Mouse (Mus musculus) hindbrain, embryonic 13.5 days (tissue): ENCODE results near the gene Olfr812. TPM values are rescaled to one million over a fixed set of nuclear protein-coding genes. Genes with fewer than 3 reads are reported as not detected.
"Not testable (repeated sequence)": the region's sequence is repeated elsewhere in the genome, so short reads cannot be mapped to it uniquely, and the experiment has no call there.

Experiments
- ATAC-seq: fragments of 200-750 bp; cut with Nextera tagmentation; 2 replicates; pipeline ENCODE4 v1.8.0; 2017; ENCODE audit warnings: moderate TSS enrichment; ENCODE audit not compliant: low FRiP score
- H3K27ac ChIP-seq: fragments of 300-500 bp; sonication (generic); 2 replicates; pipeline ENCODE4 v1.5.1; 2015; ENCODE audit warnings: inconsistent platforms, mild to moderate bottlenecking, moderate library complexity
- H3K27me3 ChIP-seq: fragments of 300-500 bp; sonication (generic); 2 replicates; pipeline ENCODE4 v1.6.1; 2015; ENCODE audit warnings: mild to moderate bottlenecking, inconsistent platforms
- H3K36me3 ChIP-seq: fragments of 300-500 bp; sonication (generic); 2 replicates; pipeline ENCODE4 v1.6.1; 2015; ENCODE audit warnings: mild to moderate bottlenecking, inconsistent platforms
- H3K4me1 ChIP-seq: fragments of 300-500 bp; sonication (generic); replicated peaks from 2 replicates; pipeline ENCODE4 v1.6.1; 2015; ENCODE audit warnings: inconsistent platforms
- H3K4me2 ChIP-seq: fragments of 300-500 bp; sonication (generic); 2 replicates; pipeline ENCODE4 v1.6.1; 2015; ENCODE audit warnings: inconsistent platforms, mild to moderate bottlenecking, moderate library complexity
- H3K4me3 ChIP-seq: fragments of 300-500 bp; sonication (generic); 2 replicates; pipeline ENCODE4 v1.5.1; 2015; ENCODE audit warnings: mild to moderate bottlenecking, inconsistent platforms
- H3K9ac ChIP-seq: fragments of 300-500 bp; sonication (generic); 2 replicates; pipeline ENCODE4 v1.6.1; 2015; ENCODE audit warnings: mild to moderate bottlenecking, inconsistent platforms
- H3K9me3 ChIP-seq: fragments of 300-500 bp; sonication (generic); 2 replicates; pipeline ENCODE4 v1.6.1; 2016; ENCODE audit warnings: inconsistent platforms
- WGBS: fragments of 180-500 bp; shearing (Covaris S2); methylation state at CpG from one replicate; pipeline ENCODE4 v1.1.7; 2015; 5-methylcytosine and 5-hydroxymethylcytosine counted together
- polyA plus RNA-seq: library from polyadenylated mRNA; unstranded; fragments of >200 nt; fragmentation: Nextera tagmentation; extraction: Ambion mirVana; gene quantifications from 2 replicates; pipeline ENCODE4 v1.2.1, GENCODE M21; 2015

Olfr812 gene
- not detected in 2 replicates for polyA plus RNA-seq

DNA sequence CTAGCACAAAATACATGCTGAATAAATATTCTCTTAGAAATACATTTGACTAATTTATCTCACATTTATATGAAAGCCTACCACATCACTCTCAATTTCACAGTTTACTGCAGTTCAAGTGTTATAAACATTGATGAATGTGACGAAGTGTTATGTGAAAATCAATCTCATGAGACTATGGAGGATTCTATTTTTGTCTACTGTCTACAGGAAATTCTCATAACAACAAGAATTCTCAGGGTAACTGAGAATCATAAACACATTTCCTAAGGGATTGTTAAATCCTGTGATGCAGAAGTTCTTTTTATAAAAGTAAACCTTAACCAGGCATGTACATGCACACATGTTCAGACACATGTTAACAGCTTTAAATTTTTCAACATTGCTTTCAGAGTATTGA, at the start of gene Olfr812:
Gene Olfr812, minus strand, starts transcription at position 101 of the 400 bp plus-strand sequence.
- H3K4me1 ChIP-seq: no peaks in the 10 kb centered on the region
- no peak within 1 kb of the TSS for H3K9ac ChIP-seq
- no peak within 1 kb of the TSS for H3K27ac ChIP-seq
- H3K4me3 ChIP-seq: no peak within 1 kb of the TSS
- no peak for ATAC-seq
- no peaks in the 10 kb centered on the region for H3K36me3 ChIP-seq
- 75% methylated on average over 1 of the region's 1 CpGs for WGBS
- H3K9me3 ChIP-seq: no peaks in the 10 kb centered on the region
- no peaks in the 10 kb centered on the region for H3K27me3 ChIP-seq
- no peak within 1 kb of the TSS for H3K4me2 ChIP-seq

DNA sequence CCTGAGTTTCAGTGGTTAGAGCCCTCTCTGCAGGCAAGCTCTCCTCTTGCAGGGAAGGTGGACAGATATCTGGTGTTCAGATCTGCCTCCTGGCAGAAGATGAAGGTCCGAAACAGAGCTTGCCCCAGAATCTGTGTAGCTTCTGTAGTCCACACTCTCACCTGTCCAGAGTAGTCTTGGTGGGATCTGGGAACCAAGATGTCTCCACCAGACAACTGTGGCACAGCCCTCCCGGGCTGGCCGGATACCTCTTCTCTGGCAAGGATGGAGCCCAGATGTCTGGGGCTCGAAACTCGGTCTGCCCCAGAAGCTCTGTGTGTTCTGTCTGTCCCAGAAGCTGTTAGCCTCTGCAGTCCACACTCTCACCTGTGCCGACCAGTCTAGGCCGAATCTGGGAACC, 40.0 kb upstream of the Olfr812 start:
- no peak for ATAC-seq
- Histone ChIP-seq H3K9me3 (no peaks in the 10 kb centered on the region), H3K27ac (no peak overlapping the region), H3K9ac (no peak overlapping the region), H3K27me3 (no peaks in the 10 kb centered on the region), H3K36me3 (no peaks in the 10 kb centered on the region), H3K4me1 (no peaks in the 10 kb centered on the region), H3K4me2 (no peak overlapping the region), H3K4me3 (no peak overlapping the region)
- WGBS: 93% methylated on average over 7 of the region's 7 CpGs

DNA sequence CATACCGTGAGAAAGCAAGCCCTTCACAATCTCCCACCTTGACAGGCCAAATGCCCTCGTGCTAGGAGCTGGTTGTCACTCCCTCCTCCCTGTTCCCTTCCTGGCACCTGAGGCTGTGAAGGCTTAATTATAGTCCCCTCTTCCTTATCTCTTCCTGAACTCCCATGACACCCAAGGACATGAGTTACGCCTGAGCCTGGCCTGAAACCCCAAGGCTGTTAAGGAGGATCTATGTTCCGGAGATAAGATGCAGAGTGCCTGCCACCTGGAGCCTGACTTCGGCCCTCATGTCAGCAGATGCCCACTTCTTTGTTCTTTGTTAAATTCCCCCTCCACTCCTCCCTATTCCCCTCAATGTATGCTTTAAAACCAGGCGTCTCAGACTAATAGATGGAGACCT, 39.6 kb upstream of the Olfr812 start:
- not testable (repeated sequence) for H3K36me3 ChIP-seq, H3K9me3 ChIP-seq, H3K27ac ChIP-seq, H3K27me3 ChIP-seq, H3K4me1 ChIP-seq, H3K4me3 ChIP-seq, H3K9ac ChIP-seq, H3K4me2 ChIP-seq, ATAC-seq
- 91% methylated on average over 6 of the region's 6 CpGs for WGBS

DNA sequence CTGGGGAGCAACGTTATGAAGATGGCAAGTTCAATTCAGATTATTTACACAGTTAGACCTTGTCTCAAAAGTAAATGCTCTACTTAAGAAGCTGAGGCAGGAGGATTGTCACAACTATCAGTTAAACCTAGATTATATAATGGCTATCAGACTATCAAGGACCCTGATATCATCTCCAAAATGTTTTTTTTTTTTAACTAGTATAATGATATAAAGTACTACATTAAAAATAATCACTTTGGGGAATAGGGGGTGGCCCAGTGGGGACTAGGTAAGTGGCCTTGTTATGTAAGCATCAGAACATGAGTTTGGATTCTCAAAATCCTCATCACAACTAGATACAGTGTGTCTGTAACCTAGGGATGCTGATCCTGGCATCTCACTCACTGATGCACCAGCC, 33.9 kb upstream of the Olfr812 start, which contains the start of gene Olfr814:
Gene Olfr814, minus strand, starts transcription at position 101 of the 400 bp plus-strand sequence.
- 50% methylated on average over 1 of the region's 1 CpGs for WGBS
- H3K4me2 ChIP-seq, H3K9me3 ChIP-seq, H3K4me1 ChIP-seq, H3K27me3 ChIP-seq, H3K9ac ChIP-seq, H3K27ac ChIP-seq, H3K36me3 ChIP-seq, H3K4me3 ChIP-seq, ATAC-seq: not testable (repeated sequence)

DNA sequence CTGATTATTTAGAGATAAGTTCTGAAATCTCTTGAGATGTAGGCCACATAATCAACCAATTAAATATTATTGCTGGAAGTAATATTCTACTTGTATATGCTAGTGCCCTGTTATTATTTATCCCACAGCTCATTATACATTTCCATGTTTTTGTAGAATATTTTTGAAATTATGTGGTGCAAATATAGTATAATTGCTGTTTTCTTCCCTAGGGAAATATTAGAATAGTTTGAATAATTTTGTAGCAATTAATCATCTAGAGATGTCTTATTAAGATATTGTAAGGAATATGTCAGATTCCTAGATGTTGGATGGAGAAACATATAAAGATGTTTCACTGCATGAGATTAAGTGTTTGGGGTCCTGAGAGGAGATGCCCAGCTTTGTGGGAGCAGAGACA, 9.2 kb upstream of the Olfr812 start, which contains the start of gene Olfr813:
Gene Olfr813, plus strand, starts transcription at position 301 of the 400 bp plus-strand sequence.
- H3K4me1 ChIP-seq: no peaks in the 10 kb centered on the region
- no peak for ATAC-seq
- H3K4me3 ChIP-seq: no peak within 1 kb of the TSS
- no peak within 1 kb of the TSS for H3K27ac ChIP-seq
- H3K27me3 ChIP-seq: no peaks in the 10 kb centered on the region
- H3K4me2 ChIP-seq: no peak within 1 kb of the TSS
- no peaks in the 10 kb centered on the region for H3K36me3 ChIP-seq
- no peak within 1 kb of the TSS for H3K9ac ChIP-seq
- no peaks in the 10 kb centered on the region for H3K9me3 ChIP-seq

DNA sequence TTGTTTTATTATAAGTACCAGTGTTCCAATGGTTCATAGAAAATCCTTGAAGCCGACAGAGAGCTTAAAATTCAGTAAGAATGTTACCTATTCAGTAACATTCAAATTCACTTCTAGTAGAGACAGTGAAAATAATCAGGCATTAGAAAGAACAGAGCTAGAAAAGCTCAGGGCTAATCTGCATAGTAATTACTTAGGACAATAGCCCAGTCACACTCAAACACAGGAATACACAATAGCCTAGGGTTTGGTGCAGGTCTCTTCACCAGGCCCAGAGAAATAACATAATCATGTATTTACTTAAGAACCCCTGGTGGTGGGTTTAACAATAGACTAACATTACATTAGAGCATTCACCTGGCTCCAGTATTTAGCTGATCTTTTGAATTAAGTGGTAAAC, 1.4 kb upstream of the Olfr812 start:
- no peak overlapping the region for H3K4me2 ChIP-seq
- no peak overlapping the region for H3K9ac ChIP-seq
- no peaks in the 10 kb centered on the region for H3K9me3 ChIP-seq
- H3K27ac ChIP-seq: no peak overlapping the region
- no peaks in the 10 kb centered on the region for H3K36me3 ChIP-seq
- no peak for ATAC-seq
- H3K4me1 ChIP-seq: no peaks in the 10 kb centered on the region
- no peaks in the 10 kb centered on the region for H3K27me3 ChIP-seq
- 53% methylated on average over 1 of the region's 1 CpGs for WGBS
- no peak overlapping the region for H3K4me3 ChIP-seq

DNA sequence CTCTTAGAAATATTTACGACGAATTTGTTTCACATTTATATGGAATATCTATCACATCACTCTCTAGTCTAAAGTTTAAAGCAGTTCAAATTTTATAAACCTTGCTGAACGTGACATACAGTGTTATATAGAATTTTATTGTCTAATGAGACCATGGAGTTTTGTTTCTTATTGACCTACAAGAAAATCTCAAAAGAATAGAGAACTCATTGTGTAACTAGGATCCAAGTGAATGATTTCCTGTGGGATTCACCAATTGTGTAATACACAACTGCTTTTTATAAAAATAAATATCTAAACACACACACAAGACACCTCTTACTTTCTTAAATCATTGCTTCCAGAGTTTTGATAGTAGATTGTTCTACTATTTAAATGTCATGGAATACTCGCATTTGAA, 41.6 kb downstream of the Olfr812 start, which contains the start of gene Olfr811:
Gene Olfr811, minus strand, starts transcription at position 101 of the 400 bp plus-strand sequence.
- H3K4me1 ChIP-seq: no peaks in the 10 kb centered on the region
- H3K27ac ChIP-seq: no peak within 1 kb of the TSS
- H3K4me3 ChIP-seq: no peak within 1 kb of the TSS
- no peaks in the 10 kb centered on the region for H3K27me3 ChIP-seq
- H3K9me3 ChIP-seq: no peaks in the 10 kb centered on the region
- H3K4me2 ChIP-seq: no peak within 1 kb of the TSS
- 87% methylated on average over 4 of the region's 4 CpGs for WGBS
- no peak for ATAC-seq
- H3K36me3 ChIP-seq: no peaks in the 10 kb centered on the region
- H3K9ac ChIP-seq: no peak within 1 kb of the TSS

DNA sequence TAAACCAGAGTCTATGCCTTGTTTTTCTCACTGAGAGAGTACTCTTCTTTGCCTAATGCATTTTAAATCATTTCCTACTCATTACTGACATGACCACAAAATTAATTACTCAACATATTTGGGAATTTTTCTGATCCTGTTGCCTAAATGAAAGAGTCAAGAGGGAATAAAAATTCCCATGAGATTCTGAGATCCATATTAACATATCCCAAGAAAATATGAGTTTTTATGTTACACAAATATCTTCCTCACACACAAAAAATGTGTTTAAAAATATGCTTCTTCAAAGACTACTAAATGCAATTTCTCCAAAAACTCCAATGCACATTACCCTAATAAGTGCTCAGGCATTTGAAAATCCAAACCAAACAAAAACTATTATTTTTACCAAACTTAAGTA, 51.1 kb downstream of the Olfr812 start, which contains the start of gene Olfr810:
Gene Olfr810, minus strand, starts transcription at position 101 of the 400 bp plus-strand sequence.
- Histone ChIP-seq H3K4me1 (no peaks in the 10 kb centered on the region), H3K4me2 (no peak within 1 kb of the TSS), H3K9me3 (no peaks in the 10 kb centered on the region), H3K36me3 (no peaks in the 10 kb centered on the region), H3K9ac (no peak within 1 kb of the TSS), H3K4me3 (no peak within 1 kb of the TSS), H3K27ac (no peak within 1 kb of the TSS), H3K27me3 (no peaks in the 10 kb centered on the region)
- no peak for ATAC-seq

Other genes starting within 250 kb of the Olfr812 start
- not detected in 2 replicates for gene Olfr796, start 233.5 kb downstream of the Olfr812 start, polyA plus RNA-seq
- gene Olfr798, start 218.2 kb downstream of the Olfr812 start, polyA plus RNA-seq: not detected in 2 replicates
- not detected in 2 replicates for gene Olfr799, start 208.6 kb downstream of the Olfr812 start, polyA plus RNA-seq
- not detected in 2 replicates for gene Olfr800, start 188.4 kb downstream of the Olfr812 start, polyA plus RNA-seq
- gene Olfr801, start 172.2 kb downstream of the Olfr812 start, polyA plus RNA-seq: not detected in 2 replicates
- gene Olfr802, start 157.9 kb downstream of the Olfr812 start, polyA plus RNA-seq: 0.03 TPM in 1 of 2 replicates, not detected in the other
- gene Olfr803, start 151.8 kb downstream of the Olfr812 start, polyA plus RNA-seq: not detected in 2 replicates
- not detected in 2 replicates for gene Olfr804, start 142.9 kb downstream of the Olfr812 start, polyA plus RNA-seq
- not detected in 2 replicates for gene Olfr805, start 116.7 kb downstream of the Olfr812 start, polyA plus RNA-seq
- gene Olfr806, start 104.2 kb downstream of the Olfr812 start, polyA plus RNA-seq: not detected in 2 replicates
- gene Olfr807, start 88.3 kb downstream of the Olfr812 start, polyA plus RNA-seq: not detected in 2 replicates
- gene Olfr808, start 80.6 kb downstream of the Olfr812 start, polyA plus RNA-seq: not detected in 2 replicates
- gene Olfr809, start 71.5 kb downstream of the Olfr812 start, polyA plus RNA-seq: not detected in 2 replicates
- gene Olfr810, start 51.2 kb downstream of the Olfr812 start, polyA plus RNA-seq: not detected in 2 replicates
- not detected in 2 replicates for gene Olfr811, start 41.7 kb downstream of the Olfr812 start, polyA plus RNA-seq
- not detected in 2 replicates for gene Olfr813, start 9.3 kb upstream of the Olfr812 start, polyA plus RNA-seq
- gene Olfr814, start 33.8 kb upstream of the Olfr812 start, polyA plus RNA-seq: not detected in 2 replicates
- not detected in 2 replicates for gene Olfr815, start 59.8 kb upstream of the Olfr812 start, polyA plus RNA-seq
- gene Olfr816, start 69.5 kb upstream of the Olfr812 start, polyA plus RNA-seq: not detected in 2 replicates
- not detected in 2 replicates for gene Olfr818, start 103.0 kb upstream of the Olfr812 start, polyA plus RNA-seq
- gene Olfr819, start 121.2 kb upstream of the Olfr812 start, polyA plus RNA-seq: not detected in 2 replicates
- gene Olfr247, start 130.0 kb upstream of the Olfr812 start, polyA plus RNA-seq: not detected in 2 replicates
- gene Gm10310, start 139.0 kb upstream of the Olfr812 start, polyA plus RNA-seq: not detected in 2 replicates
- not detected in 2 replicates for gene Olfr820, start 166.5 kb upstream of the Olfr812 start, polyA plus RNA-seq
- not detected in 2 replicates for gene Olfr821, start 184.3 kb upstream of the Olfr812 start, polyA plus RNA-seq
- not detected in 2 replicates for gene Olfr822, start 225.1 kb upstream of the Olfr812 start, polyA plus RNA-seq